Mouse (Mus musculus): ENCODE results near the gene Scyl1. TPM values are rescaled to one million over a fixed set of nuclear protein-coding genes. Genes with fewer than 3 reads are reported as not detected.

The Scyl1 gene
- total RNA-seq, 2 experiments from 2014 or later: 71.2 to 78.6 TPM

DNA sequence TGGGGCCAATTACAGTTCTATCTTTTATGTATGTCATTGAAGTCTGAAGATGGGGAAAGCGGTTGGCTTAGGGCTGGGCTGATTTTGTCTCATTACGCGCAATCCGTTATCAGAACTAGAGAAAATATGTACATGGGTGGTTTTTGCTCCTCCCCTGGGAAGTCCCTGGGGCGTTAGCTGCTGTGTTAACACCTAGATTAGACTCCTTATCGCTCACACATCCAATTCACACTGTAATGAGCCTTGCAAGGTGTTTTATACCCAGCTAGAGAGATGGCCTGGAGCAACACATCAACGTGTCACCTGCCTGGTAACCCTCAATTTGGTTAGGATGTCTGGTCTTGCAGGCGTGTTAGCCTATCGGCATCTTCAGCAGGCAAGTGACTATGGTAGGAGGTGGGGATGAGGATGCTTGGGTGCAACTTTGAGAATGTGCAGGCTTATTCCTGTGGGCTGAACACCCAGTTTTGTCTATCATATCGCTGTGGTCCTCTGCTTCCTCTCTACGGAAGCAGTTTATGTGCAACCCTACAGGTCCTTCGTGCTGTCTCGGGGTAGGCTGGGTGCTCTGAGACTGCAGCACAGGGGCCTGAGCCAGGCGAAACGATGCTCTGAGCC, 44.1 kb downstream of the Scyl1 start:
- no peak for DNase-seq
- intact Hi-C loops (cut with DNase I): loop anchor here (1.0 to 2.0 kb wide), 2 partner anchors 16 to 36 kb away; no protein-coding TSS in a partner anchor
- no peak for TF ChIP-seq CTCF (IDR thresholded peaks at IDR 0.05)
- Histone ChIP-seq H3K4me3 (peak overlapping the region; percentile 80), H3K27ac (peak overlapping the region; percentile 95)

DNA sequence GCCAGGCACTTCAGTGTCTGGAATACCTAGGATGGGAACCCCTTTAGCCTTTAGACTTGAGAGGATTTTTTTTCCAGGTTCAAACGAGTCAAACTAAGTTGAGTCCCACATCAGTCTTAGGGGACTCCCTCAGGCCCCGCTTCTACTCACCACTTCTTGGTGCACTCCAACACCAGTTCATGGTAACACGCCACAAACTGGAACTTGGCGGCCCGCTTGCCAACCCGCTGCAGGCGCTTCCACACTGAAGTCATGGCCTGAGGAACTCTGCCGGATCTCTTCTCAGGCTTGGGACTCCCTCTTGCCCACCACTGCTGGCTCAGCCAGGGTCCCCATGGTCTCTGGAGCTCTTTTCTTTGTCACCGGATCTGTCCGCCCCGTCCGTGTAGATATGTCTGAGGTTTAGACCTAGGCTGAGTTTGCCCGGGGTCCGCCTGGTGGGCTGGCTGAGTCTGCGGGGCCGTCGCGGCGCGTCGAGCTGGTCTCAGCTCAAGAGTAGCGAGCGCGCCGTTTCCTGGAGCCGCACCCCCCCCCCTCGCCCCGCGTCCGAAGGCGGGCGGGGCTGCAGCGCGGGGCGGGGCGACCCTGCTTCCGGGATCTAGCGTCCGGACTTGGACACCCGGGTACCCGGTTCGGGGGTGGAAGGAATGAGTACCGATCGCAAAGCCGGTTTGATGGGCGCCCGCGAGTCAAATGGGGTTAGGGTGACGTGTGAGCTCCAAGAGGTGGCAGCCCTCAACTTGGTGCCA, 45.3 kb downstream of the Scyl1 start, which contains the start of gene Ehbp1l1:
Ehbp1l1 (minus strand) TSS at position 551 of the 749 bp plus-strand sequence.
- DNase-seq: peak; percentile 91
- peak; percentile 3; the same call in 1 of the 2 replicates for TF ChIP-seq CTCF (IDR thresholded peaks at IDR 0.05)
- Histone ChIP-seq H3K27ac (peak within 1 kb of the TSS; percentile 95), H3K4me3 (peak within 1 kb of the TSS; percentile 80)
- intact Hi-C loops (cut with DNase I): loop anchor here (2.0 kb wide), 1 partner anchor 35 kb away; no protein-coding TSS in a partner anchor

DNA sequence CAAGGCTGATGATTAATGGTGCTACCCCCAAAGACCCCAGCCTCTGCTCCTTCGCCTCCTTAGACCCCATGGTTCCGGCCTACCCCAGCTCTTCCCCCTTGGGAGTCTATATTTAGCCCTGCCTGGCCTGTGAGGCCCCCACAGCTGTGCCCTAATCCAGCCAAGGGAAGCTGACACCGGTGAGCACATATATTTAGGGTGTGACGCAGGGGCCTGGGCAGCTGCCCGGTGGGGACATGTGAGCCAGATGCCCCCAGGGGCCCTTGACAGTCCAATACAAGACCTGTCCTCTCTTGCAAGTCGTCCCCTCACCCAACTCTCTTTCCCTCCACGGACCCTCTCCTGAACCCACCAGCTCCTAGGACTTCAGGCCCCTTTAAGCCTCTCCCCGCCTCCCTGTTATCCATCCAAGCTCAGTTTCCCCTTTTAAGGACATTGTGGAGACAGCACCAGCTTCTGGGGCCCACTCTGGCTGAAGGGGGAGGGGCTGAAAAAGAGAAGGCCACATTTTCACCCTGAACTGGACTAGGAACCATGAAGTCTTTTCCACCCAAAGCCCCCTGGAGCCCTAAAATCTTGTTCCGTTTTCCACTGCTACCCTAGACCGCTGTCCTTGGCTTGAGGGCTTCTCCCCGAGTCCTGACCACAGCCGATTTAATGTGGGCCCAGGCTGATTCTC, 46.1 kb downstream of the Scyl1 start:
- intact Hi-C loops (cut with DNase I): no loop called here

DNA sequence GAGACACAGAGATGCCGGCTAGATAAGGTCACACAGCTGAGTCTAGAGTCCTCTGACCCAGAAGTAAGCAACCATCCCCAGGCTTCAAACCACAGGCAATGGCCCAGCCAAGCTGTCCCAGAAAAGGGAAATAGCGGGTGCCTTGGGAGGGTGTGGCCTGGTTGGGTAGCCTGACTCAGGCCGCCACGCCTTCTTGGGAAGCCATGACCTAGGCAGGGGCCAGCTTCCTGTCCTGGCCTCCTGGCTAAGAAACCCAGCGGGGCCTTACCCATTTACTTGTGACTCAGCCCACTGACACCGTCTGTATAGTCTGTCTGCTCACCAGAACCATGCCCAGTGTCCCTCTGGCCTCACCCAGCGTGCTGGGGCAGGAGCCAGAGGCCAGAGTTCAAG, 46.7 kb downstream of the Scyl1 start:
- TF ChIP-seq CTCF (IDR thresholded peaks at IDR 0.05): no peak
- DNase-seq: peak; percentile 95
- peak overlapping the region; percentile 80 for H3K4me3 ChIP-seq
- intact Hi-C loops (cut with DNase I): loop anchor here (1.0 kb wide), 1 partner anchor 11 kb away; no protein-coding TSS in a partner anchor
- H3K27ac ChIP-seq: peak overlapping the region; percentile 95

More for the DNA sequence above, 46.1 kb downstream of the Scyl1 start:
- DNase-seq: peak; percentile 95
- no peak for TF ChIP-seq CTCF (IDR thresholded peaks at IDR 0.05)
- peak overlapping the region; percentile 95 for H3K27ac ChIP-seq
- H3K4me3 ChIP-seq: peak overlapping the region; percentile 80

DNA sequence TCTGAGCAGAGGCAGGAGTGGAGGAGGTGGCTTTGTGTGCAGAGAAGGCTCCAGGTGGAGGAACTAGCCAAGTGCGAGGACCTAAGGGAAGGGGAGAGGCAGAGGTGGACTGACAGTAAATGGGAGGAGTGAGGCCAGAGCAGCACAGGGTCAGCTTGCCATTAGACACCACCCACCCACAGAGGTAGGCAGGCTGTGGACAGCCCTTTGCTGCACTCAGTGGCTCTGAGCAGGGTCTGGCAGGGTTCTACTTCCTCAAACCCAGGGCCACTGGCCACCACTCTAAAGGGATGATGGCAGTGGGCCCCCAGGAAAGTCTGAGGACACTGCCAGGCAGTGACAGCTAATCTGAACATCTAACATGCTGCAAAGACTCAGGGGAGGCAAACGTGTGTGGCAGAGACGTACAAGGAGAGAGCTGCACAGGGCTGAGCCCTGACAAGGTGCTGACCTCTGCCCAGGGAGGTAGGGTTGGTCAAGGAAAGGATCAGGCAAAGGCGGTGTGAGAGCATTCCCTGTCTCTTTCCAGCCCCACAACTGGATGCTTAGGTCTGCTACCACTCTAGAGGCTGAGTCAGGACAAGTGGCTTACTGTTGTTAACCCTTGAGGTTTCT, 47.2 kb downstream of the Scyl1 start:
- H3K4me3 ChIP-seq: peak overlapping the region; percentile 80
- intact Hi-C loops (cut with DNase I): loop anchor here (1.0 kb wide), 1 partner anchor 11 kb away; no protein-coding TSS in a partner anchor
- H3K27ac ChIP-seq: peak overlapping the region; percentile 95
- DNase-seq: no peak
- TF ChIP-seq CTCF (IDR thresholded peaks at IDR 0.05): no peak

DNA sequence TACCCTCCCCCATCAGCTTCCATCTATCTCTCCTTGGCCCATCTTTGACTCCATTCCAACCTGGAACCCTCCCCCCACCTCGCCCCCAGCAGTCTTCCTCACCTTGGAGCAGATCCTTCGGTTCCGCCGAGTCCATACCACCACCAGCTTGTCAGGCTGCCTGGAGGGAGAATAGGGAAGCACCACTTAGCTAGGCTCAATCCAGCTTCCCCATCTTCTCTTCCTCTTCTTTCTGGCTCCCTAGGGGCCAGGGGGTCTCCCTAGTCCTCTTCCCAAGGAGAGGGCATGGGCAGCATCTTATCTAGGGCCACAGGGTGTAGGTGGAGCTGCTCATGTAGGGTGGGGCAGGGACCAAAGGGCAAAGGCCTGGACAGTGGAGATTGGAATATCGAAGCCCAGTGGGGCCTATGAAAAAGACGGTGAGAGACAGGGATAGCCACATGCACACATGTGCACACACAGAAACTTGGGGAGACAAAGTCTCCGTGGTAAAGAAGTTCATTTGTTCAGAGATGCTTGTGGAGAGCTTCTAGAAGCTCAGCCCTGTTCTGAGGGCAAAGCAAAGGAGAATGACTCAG, 48.3 kb downstream of the Scyl1 start:
- intact Hi-C loops (cut with DNase I): no loop called here
- Histone ChIP-seq H3K4me3 (peak overlapping the region; percentile 80), H3K27ac (peak overlapping the region; percentile 95)
- TF ChIP-seq CTCF (IDR thresholded peaks at IDR 0.05): no peak
- no peak for DNase-seq

DNA sequence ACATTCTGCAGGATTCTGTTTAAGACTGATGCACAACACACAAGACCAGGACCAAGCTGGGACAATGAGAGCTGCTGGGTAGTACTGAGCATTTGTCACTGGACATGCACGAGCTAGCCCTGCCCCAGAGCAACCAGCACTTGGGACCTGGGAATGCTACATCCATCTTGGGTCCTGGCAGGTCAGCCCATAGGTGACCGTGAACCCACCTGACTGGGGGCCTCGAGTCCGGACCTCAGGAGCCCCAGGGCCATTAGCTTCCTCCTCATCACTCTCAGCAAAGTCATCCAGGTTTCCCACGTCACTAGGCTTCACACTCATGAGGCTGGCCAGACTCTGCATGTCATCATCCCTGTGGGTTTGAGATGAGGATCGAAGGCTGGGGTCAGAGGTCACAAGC, 50.0 kb downstream of the Scyl1 start:
- Histone ChIP-seq H3K4me3 (no peak overlapping the region), H3K27ac (no peak overlapping the region)
- intact Hi-C loops (cut with DNase I): no loop called here
- DNase-seq: no peak
- no peak for TF ChIP-seq CTCF (IDR thresholded peaks at IDR 0.05)

DNA sequence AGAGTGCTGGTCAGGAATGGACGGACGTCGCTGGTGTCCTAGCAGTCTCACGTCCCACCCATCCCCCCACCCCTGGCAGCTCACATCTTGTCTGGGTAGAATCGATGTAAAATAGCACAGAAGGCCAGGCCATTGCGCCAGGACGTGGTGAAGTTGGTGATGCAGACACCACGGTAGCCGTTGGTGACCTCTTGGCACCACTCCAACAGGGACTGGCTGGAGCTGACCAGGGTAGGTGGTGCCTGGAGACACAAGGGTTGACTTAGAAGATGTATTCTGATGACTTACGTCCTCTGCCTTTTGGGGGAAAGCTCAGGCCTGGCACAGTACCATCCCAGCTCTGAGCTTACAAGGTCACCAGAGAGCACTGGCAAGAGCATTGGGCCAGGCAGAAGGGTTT, 54.3 kb downstream of the Scyl1 start:
- TF ChIP-seq CTCF (IDR thresholded peaks at IDR 0.05): no peak
- intact Hi-C loops (cut with DNase I): no loop called here
- Histone ChIP-seq H3K27ac (peak overlapping the region; percentile 84), H3K4me3 (no peak overlapping the region)
- no peak for DNase-seq

DNA sequence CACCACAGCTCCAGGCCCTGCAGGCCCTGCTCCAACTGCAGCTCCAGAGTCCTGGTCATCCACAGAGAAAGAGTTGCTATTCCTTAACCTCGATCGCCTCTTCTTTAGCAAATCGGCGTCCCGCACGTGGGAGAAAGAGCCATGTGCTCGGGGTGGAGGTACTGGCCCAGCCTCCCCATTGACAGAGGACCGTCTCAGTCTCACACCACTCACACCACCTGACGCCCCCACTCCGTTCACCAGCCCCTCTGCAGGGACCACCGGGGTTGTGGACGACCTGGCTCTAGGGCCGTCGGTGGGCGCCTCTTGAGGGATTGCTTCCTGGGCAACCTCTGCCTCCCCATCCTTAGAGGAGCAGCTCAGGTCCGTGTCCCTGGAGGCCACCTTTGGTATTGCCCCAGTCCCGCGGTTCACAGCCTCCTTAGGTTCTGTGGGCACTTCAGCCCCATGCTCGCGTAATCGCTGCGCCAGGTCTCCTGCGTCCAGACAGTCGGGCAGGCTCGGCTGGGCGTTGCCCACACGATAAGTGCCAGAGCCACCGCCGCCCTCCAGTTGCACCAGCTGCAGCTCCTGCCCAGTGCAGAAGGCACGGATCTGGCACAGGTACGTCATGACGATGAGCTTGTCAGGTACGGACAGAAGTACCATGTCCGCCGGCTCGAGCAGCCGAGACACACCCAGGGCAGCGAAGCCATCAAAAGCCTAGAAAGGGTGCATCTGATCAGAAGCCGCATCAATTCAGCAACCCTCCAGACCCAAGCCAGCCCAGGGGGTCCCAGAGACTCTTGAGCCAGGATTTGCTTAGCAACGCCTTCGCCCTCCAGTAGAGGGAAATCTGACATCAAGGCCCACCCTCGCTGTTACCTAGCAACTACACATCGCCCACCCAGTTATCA, 55.2 kb downstream of the Scyl1 start:
- peak overlapping the region; percentile 84 for H3K27ac ChIP-seq

DNA sequence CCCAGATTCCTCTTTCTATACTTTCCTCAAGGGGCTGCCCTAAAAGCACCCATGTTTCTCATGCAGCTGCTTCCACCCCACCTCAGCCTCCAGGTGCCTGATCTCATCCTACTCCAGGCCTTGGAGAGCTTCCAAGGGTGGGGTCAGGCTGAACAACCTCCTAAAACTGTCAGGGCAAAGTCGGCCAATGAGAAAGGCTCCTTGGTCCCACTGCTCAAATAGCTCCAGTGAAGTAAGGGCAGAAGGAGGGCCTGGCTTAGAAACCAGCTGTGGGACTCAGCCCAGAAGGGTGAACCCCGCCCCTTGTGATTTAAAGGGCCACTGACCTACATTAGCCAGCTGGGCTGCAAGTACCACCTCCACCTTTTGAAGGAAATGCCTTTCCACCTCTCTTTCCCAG, 57.5 kb downstream of the Scyl1 start:
- peak; percentile 92 for DNase-seq
- Histone ChIP-seq H3K27ac (peak overlapping the region; percentile 84), H3K4me3 (peak overlapping the region; percentile 62)
- intact Hi-C loops (cut with DNase I): loop anchor here (1.0 kb wide), 1 partner anchor 11 kb away; no protein-coding TSS in a partner anchor
- no peak for TF ChIP-seq CTCF (IDR thresholded peaks at IDR 0.05)

More for the DNA sequence above, 55.2 kb downstream of the Scyl1 start:
- peak overlapping the region; percentile 15 for H3K4me3 ChIP-seq
- intact Hi-C loops (cut with DNase I): no loop called here
- peak; percentile 54 for DNase-seq
- TF ChIP-seq CTCF (IDR thresholded peaks at IDR 0.05): peak; percentile 37

DNA sequence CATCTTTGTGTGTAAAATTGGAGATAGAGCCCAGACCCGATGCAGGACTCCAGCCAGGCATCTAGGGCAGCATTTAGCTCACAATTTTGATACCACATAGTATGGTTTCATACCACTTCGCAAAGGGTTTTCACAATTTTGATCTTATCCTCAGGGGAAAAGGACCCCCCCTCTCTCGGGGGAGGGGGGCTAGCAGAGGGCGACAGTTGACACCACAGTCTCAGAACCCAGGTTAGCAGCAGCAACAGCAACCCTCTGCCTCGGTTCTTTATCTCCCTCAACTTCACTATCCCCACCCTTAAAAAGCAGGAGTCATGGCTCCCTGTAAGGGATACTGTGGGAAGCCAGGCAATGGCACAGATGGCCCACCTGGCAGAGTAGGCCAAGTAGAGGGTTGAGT, 58.0 kb downstream of the Scyl1 start:
- DNase-seq: no peak
- intact Hi-C loops (cut with DNase I): loop anchor here (1.0 kb wide), 1 partner anchor 11 kb away; no protein-coding TSS in a partner anchor
- no peak for TF ChIP-seq CTCF (IDR thresholded peaks at IDR 0.05)
- Histone ChIP-seq H3K27ac (peak overlapping the region; percentile 84), H3K4me3 (peak overlapping the region; percentile 62)
